Mouse (Mus musculus): ENCODE data around the gene Ppcs.
A peak's percentile ranks its signal among the peaks of the same experiment; 100 is the strongest.

Ppcs gene

DNA sequence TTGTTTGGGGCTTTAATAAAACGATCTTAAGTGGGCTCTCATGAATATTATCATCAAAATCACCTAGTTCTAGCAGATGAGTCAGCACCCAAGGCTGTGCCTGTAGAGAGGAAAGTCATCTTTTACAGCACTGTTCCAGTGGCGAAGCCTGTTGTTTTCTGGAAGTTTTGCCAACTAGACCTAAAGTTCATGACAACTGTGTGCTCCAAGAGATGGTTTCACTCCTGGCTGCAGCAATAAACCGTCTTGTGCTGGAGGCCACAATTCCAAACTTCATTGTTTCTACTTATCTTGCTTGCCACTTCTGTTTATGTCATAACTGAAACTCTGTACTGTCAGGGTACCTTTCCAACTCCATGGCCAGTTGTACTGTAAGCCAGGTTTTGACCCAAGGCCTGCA lies 5.0 kb downstream of the Ppcs start:
- DNase-seq = no peak

DNA sequence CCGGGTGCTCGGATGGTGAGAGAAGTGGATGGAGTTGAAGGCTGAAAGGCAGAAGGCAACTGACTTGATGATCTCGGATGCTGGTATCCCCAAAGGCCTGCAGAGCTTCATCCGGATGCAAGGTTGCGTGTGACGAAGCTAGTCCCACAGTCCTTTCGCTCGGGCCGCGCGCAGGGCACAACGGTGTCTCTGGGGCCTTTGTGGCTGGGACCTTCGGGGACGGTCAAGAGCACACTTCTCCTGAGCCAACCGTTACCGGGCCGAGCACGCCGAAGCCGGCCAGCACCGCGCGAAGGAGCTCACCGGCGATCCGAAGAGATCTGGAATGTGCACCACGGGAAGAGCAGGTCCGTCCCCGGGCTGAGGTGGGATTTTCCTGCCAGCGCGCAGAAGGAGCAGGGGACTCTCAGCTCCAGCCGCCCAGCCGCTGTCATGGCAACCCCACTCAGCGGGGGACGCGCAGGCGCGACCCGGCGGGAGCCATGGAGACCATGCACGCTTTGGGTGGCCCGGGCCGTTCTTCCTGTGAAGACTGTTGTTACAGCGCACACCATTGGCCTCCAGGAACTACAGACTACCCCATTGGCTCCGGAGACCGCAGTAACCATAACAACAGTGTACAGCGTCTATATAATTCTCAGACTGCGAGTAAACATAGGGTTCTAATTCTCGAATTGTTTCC lies 7.0 kb downstream of the Ppcs start, which contains the start of gene Ccdc30:
Ccdc30 (minus strand) TSS at position 450 of the 682 bp plus-strand sequence.
- peak; percentile 92 for DNase-seq

DNA sequence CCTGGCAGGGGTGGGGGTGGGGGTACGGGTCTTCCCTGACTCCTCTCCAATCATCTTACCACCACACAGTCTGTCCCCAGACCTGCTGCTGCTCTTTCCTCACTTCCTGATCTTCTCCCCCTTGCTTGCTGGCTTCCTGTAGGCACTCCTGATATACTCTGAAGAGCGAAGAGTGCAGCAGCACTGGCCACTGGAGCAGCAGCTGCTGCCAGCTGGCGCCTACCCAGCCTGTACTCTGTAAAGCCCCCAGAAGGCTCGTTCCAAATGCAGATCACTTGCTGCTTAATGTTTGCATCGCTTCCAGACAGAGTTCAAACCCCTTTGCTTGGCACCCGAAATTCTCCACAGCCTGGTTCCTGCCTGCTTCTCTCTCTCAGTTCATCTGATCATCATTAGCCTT lies 9.4 kb downstream of the Ppcs start:
- peak; percentile 47 for DNase-seq

DNA sequence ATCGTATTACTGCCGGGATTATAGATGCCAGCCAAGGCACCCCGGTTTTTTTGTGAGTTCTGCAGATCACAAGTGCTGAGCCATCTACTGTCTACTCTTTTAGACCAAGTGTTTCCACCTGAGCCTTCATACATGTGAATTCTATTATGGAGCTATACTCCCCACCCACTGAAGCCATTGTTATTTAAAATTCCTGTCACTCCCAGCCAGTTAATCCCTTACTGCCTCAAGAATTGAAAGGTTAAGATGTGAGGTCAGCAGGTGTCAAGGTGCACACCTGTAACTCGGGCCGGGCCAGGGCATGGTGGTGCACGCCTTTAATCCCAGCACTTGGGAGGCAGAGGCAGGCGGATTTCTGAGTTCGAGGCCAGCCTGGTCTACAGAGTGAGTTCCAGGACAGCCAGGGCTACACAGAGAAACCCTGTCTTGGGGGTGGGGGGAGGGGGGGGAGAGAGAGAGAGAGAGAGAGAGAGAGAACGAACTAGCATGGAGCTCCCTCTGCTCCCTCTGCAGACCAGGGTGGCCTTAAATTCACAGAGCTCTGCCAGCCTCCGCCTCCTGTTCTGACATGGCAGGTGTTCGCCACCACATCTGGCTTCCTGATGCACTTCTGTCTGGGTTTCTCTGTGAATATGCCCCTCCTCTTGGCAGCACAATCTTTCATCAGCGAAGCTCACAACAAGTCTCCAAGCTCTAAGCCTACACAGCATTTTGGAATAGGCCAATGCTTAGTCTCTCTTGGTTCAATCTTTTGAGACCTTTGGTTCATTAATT lies 10.2 kb downstream of the Ppcs start:
- peak; percentile 63 for DNase-seq

GRCm38 (mm10) chr4:119403431-119403830 lies 18.8 kb downstream of the Ppcs start:
- no peak for DNase-seq

DNA sequence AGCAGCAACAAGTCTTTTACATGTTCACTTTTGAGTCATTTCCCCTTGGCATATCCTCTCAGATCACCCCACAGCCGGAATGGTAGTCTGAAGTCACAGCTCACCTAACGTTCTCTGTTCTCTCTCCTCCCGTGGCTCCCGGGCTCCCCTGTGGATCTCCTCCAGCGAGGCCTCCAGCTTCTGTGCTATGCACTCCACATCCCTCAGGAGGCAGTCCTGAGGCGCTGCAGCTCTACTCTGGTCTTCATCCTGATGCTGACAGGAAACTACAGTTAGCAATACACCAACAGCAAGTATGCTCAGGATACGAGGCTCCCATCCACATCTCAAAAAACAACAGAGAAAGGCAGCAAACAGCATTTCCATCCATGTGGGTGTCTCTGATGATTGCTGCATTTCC lies 21.3 kb downstream of the Ppcs start:
- DNase-seq = peak; percentile 25

DNA sequence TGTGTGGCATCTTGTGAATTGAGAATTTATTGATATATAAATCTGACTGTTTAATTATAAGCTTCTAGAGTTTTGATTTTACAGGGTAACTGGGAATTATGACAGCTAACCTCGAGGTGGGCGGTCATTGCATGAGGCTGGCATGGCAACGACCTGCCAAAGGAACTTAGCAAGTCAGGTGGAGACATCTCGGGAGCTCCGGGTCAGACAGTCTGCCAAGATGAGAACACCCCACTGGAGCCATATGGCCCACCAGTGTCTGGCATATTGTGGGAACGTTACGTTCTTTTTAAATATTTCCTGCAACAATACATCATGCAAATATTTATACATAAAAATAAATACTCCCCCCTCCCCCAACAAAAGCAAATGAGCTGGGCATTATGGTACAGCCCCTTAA lies 23.5 kb downstream of the Ppcs start:
- DNase-seq = no peak

- DNase-seq = peak; percentile 77
Observed at GRCm38 (mm10) chr4:119390369-119390768, 31.9 kb downstream of the Ppcs start.

GRCm38 (mm10) chr4:119389184-119389583 lies 33.0 kb downstream of the Ppcs start:
- DNase-seq = no peak

GRCm38 (mm10) chr4:119381471-119382190 lies 40.6 kb downstream of the Ppcs start:
- no peak for DNase-seq

DNA sequence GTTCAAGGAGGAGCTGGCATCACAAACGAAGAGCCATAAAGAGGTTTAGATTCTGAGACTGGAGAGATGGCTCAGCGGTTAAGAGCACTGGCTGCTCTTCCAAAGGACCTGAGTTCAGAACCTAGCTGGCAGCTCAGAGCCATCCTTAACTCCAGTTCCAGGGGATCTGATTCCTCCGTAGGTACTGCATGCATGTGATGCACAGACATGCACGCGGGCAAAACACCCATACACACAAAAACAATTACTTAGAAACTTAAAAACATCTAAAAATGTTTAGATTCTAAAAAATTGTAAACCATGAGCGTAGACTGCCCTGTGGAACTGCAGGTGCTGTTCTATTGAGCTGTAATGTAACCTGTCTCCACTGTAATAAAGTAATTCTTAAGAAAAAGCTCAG lies 52.8 kb downstream of the Ppcs start:
- DNase-seq = no peak
